Mouse (Mus musculus) urinary bladder, postnatal 14 days (tissue): ENCODE data around the gene Eif4ebp2.
A peak's percentile ranks its signal among the peaks of the same experiment; 100 is the strongest.

ENCODE experiments used
- DNase-seq: peaks from one replicate; pipeline ENCODE4 v3.0.0; 2021; ENCODE audit warnings: low spot score

Gene Eif4ebp2

GRCm38 (mm10) chr10:61452645-61453044 lies at the start of gene Eif4ebp2:
TSS of gene Eif4ebp2 (minus strand) at chr10:61452661.
- peak; percentile 99 for DNase-seq

GRCm38 (mm10) chr10:61500756-61501155 lies 48.3 kb upstream of the Eif4ebp2 start:
- no peak for DNase-seq

- no peak for DNase-seq
Observed at GRCm38 (mm10) chr10:61499505-61500466, 47.3 kb upstream of the Eif4ebp2 start.

- DNase-seq: no peak
Observed at GRCm38 (mm10) chr10:61496231-61496630, 43.8 kb upstream of the Eif4ebp2 start.

- DNase-seq: no peak
Observed at GRCm38 (mm10) chr10:61495461-61495860, 43.0 kb upstream of the Eif4ebp2 start.

GRCm38 (mm10) chr10:61492040-61492439 lies 39.6 kb upstream of the Eif4ebp2 start:
- peak; percentile 88 for DNase-seq

- DNase-seq: no peak
Observed at GRCm38 (mm10) chr10:61491573-61491972, 39.1 kb upstream of the Eif4ebp2 start.

GRCm38 (mm10) chr10:61488522-61489110 lies 36.2 kb upstream of the Eif4ebp2 start:
- no peak for DNase-seq

- DNase-seq: no peak
Observed at GRCm38 (mm10) chr10:61486551-61487339, 34.3 kb upstream of the Eif4ebp2 start.

- DNase-seq: no peak
Observed at GRCm38 (mm10) chr10:61484801-61485200, 32.3 kb upstream of the Eif4ebp2 start.

GRCm38 (mm10) chr10:61482771-61483170 lies 30.3 kb upstream of the Eif4ebp2 start:
- DNase-seq: no peak

GRCm38 (mm10) chr10:61480488-61480887 lies 28.0 kb upstream of the Eif4ebp2 start:
- no peak for DNase-seq

- no peak for DNase-seq
Observed at GRCm38 (mm10) chr10:61479927-61480326, 27.5 kb upstream of the Eif4ebp2 start.

GRCm38 (mm10) chr10:61479461-61479860 lies 27.0 kb upstream of the Eif4ebp2 start:
- no peak for DNase-seq

GRCm38 (mm10) chr10:61476440-61477165 lies 24.1 kb upstream of the Eif4ebp2 start:
- no peak for DNase-seq

- peak; percentile 93 for DNase-seq
Observed at GRCm38 (mm10) chr10:61475594-61476439, 23.4 kb upstream of the Eif4ebp2 start, which contains the start of gene Lrrc20. TSS of gene Lrrc20 (plus strand) at chr10:61475801.

GRCm38 (mm10) chr10:61474344-61474743 lies 21.9 kb upstream of the Eif4ebp2 start:
- DNase-seq: no peak

- no peak for DNase-seq
Observed at GRCm38 (mm10) chr10:61473640-61474039, 21.2 kb upstream of the Eif4ebp2 start.

GRCm38 (mm10) chr10:61468900-61469299 lies 16.4 kb upstream of the Eif4ebp2 start:
- no peak for DNase-seq

- DNase-seq: no peak
Observed at GRCm38 (mm10) chr10:61466873-61467272, 14.4 kb upstream of the Eif4ebp2 start.

- DNase-seq: no peak
Observed at GRCm38 (mm10) chr10:61466242-61466641, 13.8 kb upstream of the Eif4ebp2 start.
